Mouse (Mus musculus) mouse embryonic stem cell (cell line): Measurements from ENCODE around the gene Cacybp.

Experiments used
- in situ Hi-C, 2 experiments: fragments of 300-500 bp; cut with MboI; formaldehyde crosslinking; loops; 1 replicate in 1 of 2; 3 replicates in 1 of 2; pipeline ENCODE4 v1.14.3; 2019 to 2020; ENCODE audit warnings: low sequenced_read_pairs in 2 of 2, low pct_unique_long_range_greater_than_20kb in 1 of 2, mixed read lengths in 1 of 2; ENCODE audit not compliant: unreplicated experiment in 1 of 2

Gene Cacybp

GRCm38 (mm10) chr1:160231013-160231412 is 18.3 kb upstream of the Cacybp start:
- in situ Hi-C loops = loop anchor here in 1 of 2 experiments (25.0 kb wide), 1 partner anchor 481 kb away; no protein-coding TSS in a partner anchor

DNA sequence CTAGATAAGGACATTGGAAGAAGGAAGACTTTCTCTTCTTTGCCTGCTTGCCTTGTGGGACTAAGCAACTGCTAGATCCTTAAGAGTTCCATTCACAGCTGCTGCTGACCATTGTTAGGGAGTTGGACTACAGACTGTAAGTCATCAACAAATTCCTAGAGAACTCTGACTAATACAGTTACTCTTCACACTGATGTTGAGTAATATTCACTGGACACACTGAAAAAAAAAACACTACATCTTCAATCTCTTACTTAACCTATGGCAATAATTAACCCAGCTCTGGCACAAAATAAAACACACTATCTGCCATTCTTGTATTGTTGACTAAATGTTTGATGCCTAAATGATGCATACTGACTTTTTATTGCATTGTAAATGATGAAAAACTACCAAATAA is 15.2 kb upstream of the Cacybp start:
- in situ Hi-C loops = loop anchor here in 1 of 2 experiments (25.0 kb wide), 1 partner anchor 484 kb away; no protein-coding TSS in a partner anchor

GRCm38 (mm10) chr1:160227196-160227595 is 14.5 kb upstream of the Cacybp start:
- in situ Hi-C loops = loop anchor here in 1 of 2 experiments (25.0 kb wide), 1 partner anchor 485 kb away; no protein-coding TSS in a partner anchor

DNA sequence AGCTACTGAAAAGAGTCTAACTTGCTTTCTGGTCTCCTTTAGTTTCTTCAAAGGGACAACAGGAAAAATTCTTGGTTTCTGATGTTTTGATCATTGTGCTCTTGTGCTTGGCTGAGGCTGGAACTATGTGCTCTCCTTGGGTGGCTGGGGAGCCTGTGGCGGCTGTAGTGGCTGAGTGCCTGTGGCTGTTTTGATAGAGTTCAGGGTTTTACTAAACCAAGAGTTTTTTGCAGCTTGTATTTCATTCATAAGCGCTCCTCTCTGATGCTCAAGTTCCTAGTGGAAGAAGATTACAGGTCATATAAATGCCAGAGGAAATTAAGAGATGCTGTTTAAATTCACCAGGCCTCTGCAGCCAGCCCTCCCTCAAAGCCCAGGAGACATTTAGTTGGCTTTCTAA is 11.4 kb upstream of the Cacybp start:
- in situ Hi-C loops = no loop called here

- in situ Hi-C loops = no loop called here
Measured at GRCm38 (mm10) chr1:160217898-160218297, 5.2 kb upstream of the Cacybp start.

DNA sequence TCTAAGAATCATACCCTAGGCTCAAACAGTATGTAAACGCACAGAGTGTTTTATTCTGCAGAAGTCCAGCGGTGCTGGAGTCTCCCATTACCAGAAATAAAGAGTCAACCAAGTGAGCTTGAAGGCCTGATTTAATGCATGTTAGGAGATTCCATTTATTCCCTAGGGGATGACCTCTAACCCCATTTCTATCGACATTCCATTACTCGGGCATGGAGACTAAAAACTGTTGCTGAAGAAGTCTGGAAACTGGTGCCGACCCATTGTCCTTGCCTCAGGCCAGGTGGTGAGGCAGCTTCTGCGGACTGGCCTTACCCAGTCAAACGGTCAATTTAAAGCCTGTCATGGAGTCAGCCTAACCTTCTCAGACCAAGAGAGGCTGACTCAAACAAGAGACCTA is 1.5 kb upstream of the Cacybp start:
- in situ Hi-C loops = no loop called here

DNA sequence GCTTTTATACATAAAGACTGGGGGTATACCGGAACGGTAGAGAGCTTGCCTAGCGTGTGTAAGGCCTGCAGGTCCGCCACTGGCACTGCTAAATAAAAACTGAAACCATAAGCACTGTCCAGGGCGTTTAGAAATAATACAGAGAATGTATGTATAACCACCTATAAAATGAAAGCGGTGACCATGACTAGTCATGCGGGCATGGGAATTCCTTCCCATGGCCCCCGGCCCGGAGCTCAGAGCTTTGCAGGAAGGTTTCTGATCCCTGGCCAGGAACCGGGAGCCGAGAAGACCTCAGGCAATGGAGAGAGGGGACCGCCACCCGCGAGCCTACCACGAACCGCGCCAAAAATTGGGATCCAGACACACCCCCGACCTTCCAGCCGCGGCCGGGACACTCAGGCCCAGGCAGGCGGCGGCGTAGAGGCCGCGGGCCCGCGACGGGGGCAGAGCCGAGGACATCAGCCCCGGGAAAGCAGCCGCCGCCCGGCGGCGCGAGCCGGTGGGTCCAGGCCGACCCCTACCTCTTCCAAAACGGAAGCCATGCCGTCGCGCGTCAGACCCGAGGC is 468 bp downstream of the Cacybp start:
- in situ Hi-C loops = no loop called here

DNA sequence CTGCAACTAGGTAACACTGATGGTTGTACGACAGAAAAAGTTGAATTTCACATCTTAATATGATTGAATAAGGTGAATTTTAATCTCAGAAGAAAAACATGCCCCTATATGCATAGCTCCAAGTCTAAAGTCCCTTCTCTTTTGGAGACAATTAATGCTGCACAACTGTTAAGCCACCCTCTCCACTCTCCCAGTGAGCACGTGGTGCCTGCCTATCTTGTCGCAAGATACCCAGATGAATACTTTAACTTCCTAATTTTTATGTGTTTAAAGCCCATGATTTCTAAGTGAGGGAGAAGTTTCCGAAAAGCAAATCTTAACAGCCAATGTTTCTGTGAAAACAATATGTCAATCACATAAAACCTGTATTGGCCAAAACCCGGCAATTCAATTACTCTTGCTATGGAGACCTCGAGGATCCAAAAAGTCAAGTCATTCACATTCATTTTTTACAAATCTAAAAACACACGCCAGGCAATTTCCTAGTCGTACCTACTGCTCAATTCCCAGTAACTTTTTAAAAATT is 1.0 kb downstream of the Cacybp start:
- in situ Hi-C loops = no loop called here

- in situ Hi-C loops = no loop called here
Measured at GRCm38 (mm10) chr1:160210566-160210965, 2.1 kb downstream of the Cacybp start.

- in situ Hi-C loops = no loop called here
Measured at GRCm38 (mm10) chr1:160209844-160210243, 2.8 kb downstream of the Cacybp start.

DNA sequence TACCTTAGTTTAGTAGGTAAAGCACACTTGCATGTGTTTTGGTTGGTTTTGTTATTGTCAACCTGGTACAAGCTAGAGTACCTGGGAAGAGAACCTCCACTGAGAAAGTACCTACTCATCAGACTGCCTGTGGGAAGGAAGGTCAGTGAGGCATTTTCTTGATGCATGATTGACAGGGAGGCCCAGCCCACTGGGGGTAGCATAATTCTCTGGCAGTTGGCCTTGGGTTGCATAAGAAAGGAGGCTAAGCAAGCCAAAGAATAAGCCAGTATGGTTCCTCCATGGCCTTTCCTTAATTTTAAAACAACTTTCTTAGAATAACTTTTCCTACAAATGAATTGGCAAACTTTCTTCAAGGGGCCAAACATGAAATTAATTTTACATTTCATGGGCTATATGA is 7.2 kb downstream of the Cacybp start:
- in situ Hi-C loops = no loop called here

GRCm38 (mm10) chr1:160195337-160195663 is 17.4 kb downstream of the Cacybp start:
- in situ Hi-C loops = no loop called here

DNA sequence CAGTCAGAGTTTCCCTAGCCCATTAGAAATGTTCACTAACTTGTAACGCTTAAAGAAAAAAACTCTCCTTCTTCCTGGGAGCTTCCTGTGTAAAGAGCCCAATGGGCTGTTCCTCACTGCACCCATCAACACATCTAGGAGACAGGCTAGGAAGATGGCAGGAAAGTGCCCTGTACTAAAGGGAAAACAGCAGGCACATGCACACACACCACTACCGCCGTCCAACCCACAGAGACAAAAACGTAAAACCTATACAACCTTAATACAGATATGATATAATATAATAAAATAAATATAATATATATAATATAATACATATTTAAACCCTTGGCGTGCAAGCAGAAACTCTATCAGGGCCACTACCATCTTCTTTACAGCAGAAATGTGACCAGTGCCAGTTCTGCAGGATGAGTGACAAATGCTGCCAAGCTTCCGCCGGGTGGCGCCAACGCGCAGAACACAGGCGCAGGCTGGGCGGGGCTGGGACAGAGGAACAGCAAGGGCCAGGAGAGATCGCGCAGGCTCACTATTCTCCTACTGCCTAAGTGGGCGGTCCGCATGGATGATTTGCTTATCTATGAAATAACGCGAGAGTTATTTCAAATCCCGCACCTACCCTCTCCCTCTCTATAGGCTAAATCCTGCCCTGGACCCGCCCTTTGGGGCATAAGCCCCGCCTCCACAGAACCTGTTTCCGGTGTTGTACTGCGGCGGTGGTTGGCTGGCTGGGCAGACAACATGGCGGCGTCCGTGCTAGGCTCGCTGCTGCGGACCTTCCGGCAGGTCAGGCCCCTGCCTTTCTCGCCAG is 17.9 kb downstream of the Cacybp start, which contains the start of gene Mrps14:
TSS of gene Mrps14 (plus strand) at position 687 of the 808 bp plus-strand sequence.
- in situ Hi-C loops = no loop called here

GRCm38 (mm10) chr1:160184506-160184905 is 28.2 kb downstream of the Cacybp start:
- in situ Hi-C loops = no loop called here

- in situ Hi-C loops = no loop called here
Measured at GRCm38 (mm10) chr1:160181216-160181615, 31.5 kb downstream of the Cacybp start.

DNA sequence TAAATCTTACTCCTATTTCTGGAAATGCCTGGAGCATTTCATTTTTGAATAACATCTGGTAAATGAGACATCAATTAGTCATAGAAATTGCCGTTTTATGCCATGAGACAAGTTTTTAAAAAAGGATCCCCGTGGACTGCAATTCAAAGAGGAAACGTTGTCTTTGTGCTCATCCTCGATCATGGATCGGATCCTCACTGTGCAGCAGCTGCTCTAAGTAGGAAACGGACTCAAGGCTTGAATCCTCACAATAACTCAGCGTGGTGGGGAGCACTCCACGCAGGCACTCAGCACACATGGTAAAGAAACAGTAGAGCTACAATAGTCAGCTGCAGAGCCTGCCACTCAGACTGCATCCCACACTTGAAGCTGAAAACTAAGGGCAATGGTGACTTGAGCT is 35.8 kb downstream of the Cacybp start:
- in situ Hi-C loops = no loop called here

- in situ Hi-C loops = no loop called here
Measured at GRCm38 (mm10) chr1:160166600-160166999, 46.1 kb downstream of the Cacybp start.

DNA sequence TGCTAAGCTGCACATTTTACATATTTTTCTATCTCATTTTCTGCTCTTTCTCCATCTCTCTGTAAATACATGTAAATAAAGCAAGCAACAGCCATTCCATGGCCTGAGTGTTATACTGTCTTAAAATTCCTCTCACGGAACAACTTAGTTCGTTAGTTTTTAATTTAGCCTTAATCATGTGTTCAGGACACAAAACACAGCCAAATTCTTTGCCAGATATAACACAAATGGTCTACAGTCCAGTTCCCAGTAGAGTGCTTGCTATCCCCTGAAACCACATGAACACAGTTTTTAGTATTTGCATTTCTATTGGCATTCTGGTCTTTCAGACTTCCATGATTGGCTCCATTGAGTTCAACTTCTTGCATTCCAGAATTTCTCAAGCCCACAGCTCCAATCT is 54.5 kb downstream of the Cacybp start:
- in situ Hi-C loops = no loop called here

- in situ Hi-C loops = no loop called here
Measured at GRCm38 (mm10) chr1:160153480-160153879, 59.2 kb downstream of the Cacybp start, which contains the start of gene Tnn. Gene Tnn (minus strand): TSS chr1:160153580.
